9 mouse cellular contexts compared by ENCODE assay signal in genomic region chr16:94816391-94816790, GRCm38 (mm10).
DNase-seq lines count a peak whose midpoint lies in the region; ATAC-seq and TF ChIP-seq lines count a peak whose summit lies in the region.
"Had no signal": no experiment of that assay in that cellular context is flagged by ENCODE, and none has a peak within 500 bp of the region (broad histone marks: within the 10 kb centered on the region; RNA-seq: fewer than 3 reads in every experiment).

No protein-coding gene starts in this region.

- H3K27me3 ChIP-seq in forebrain, embryonic 10.5 days (ENCODE audit: poor library complexity, severe bottlenecking), result no peaks in the 10 kb centered on the region
- H3K27me3 ChIP-seq in forebrain, embryonic 12.5 days, result no peaks in the 10 kb centered on the region
- H3K27me3 ChIP-seq in kidney, postnatal 0 days (ENCODE audit: insufficient read depth, low read length), result no peaks in the 10 kb centered on the region
- no peaks in the 10 kb centered on the region for H3K27me3 ChIP-seq in intestine, embryonic 16.5 days (replicated peaks; ENCODE audit: control insufficient read depth, insufficient read depth, low read length)
- H3K27me3 ChIP-seq: midbrain, embryonic 12.5 days had no signal

- TF ChIP-seq CTCF in kidney, postnatal 0 days (IDR thresholded peaks at IDR 0.05; ENCODE audit: low read depth), result peak; percentile 75

- 35% methylated on average over 6 of the region's 6 CpGs for WGBS in forebrain, embryonic 10.5 days
- WGBS in forebrain, embryonic 12.5 days, result 34% methylated on average over 6 of the region's 6 CpGs
- WGBS in kidney, postnatal 0 days, result 21% methylated on average over 6 of the region's 6 CpGs
- 22% methylated on average over 6 of the region's 6 CpGs for WGBS in intestine, embryonic 16.5 days

- peaks cover 12% of the 10 kb centered on the region for H3K9me3 ChIP-seq in forebrain, embryonic 10.5 days
- H3K9me3 ChIP-seq in forebrain, embryonic 12.5 days, result peaks cover 16% of the 10 kb centered on the region
- H3K9me3 ChIP-seq in kidney, postnatal 0 days (replicated peaks; ENCODE audit: low read length), result peaks cover 7% of the 10 kb centered on the region
- peaks cover 19% of the 10 kb centered on the region for H3K9me3 ChIP-seq in intestine, embryonic 16.5 days (ENCODE audit: control insufficient read depth, low read length)

- no peak overlapping the region for H3K4me2 ChIP-seq in forebrain, embryonic 12.5 days
- no peak overlapping the region for H3K4me2 ChIP-seq in kidney, postnatal 0 days (ENCODE audit: low read length)
- H3K4me2 ChIP-seq in intestine, embryonic 16.5 days (ENCODE audit: low read depth, low read length), result no peak overlapping the region
- H3K4me2 ChIP-seq: midbrain, embryonic 12.5 days had no signal

- H3K9ac ChIP-seq in forebrain, embryonic 12.5 days, result no peak overlapping the region
- H3K9ac ChIP-seq in kidney, postnatal 0 days (ENCODE audit: low read depth, low read length), result no peak overlapping the region
- H3K9ac ChIP-seq in intestine, embryonic 16.5 days (ENCODE audit: low read depth, low read length), result no peak overlapping the region
- H3K9ac ChIP-seq: midbrain, embryonic 12.5 days had no signal

- peak; percentile 21 for DNase-seq in forebrain, embryonic 10.5 days (ENCODE audit: extremely low spot score, low spot score)
- DNase-seq in right cerebral cortex, postnatal 10 days (ENCODE audit: low spot score in 2 of 2), result peak; percentile 55 to 58
- DNase-seq in right cerebral cortex, postnatal 25 days, result no peak
- peak; percentile 53 for DNase-seq in embryo, embryonic 9.5 days (ENCODE audit: extremely low spot score)
- DNase-seq in kidney, postnatal 0 days (ENCODE audit: low spot score), result peak; percentile 74

- H3K27ac ChIP-seq in forebrain, embryonic 10.5 days, result no peak overlapping the region
- no peak overlapping the region for H3K27ac ChIP-seq in forebrain, embryonic 12.5 days
- H3K27ac ChIP-seq in kidney, postnatal 0 days, result no peak overlapping the region
- no peak overlapping the region for H3K27ac ChIP-seq in intestine, embryonic 16.5 days (ENCODE audit: low read length)
- H3K27ac ChIP-seq: midbrain, embryonic 12.5 days had no signal

- H3K4me1 ChIP-seq in forebrain, embryonic 10.5 days, result no peaks in the 10 kb centered on the region
- no peaks in the 10 kb centered on the region for H3K4me1 ChIP-seq in forebrain, embryonic 12.5 days
- no peaks in the 10 kb centered on the region for H3K4me1 ChIP-seq in kidney, postnatal 0 days (replicated peaks; ENCODE audit: insufficient read depth, low read length)
- H3K4me1 ChIP-seq in intestine, embryonic 16.5 days (ENCODE audit: control insufficient read depth, insufficient read depth, low read length), result no peaks in the 10 kb centered on the region
- H3K4me1 ChIP-seq: midbrain, embryonic 12.5 days had no signal

- no peak; the same call in 1 of the 2 replicates for ATAC-seq in forebrain, embryonic 12.5 days (ENCODE audit: low FRiP score)
- no peak for ATAC-seq in kidney, postnatal 0 days (replicated peaks; ENCODE audit: low FRiP score, low read depth)
- peak; percentile 91 for ATAC-seq in megakaryocyte-erythroid progenitor cell, adult 5-6 weeks (replicated peaks; ENCODE audit: low FRiP score, low TSS enrichment, poor library complexity, severe bottlenecking)
- ATAC-seq in intestine, embryonic 16.5 days, result no peak

- no peaks in the 10 kb centered on the region for H3K36me3 ChIP-seq in forebrain, embryonic 10.5 days (replicated peaks)
- no peaks in the 10 kb centered on the region for H3K36me3 ChIP-seq in forebrain, embryonic 12.5 days (replicated peaks)
- H3K36me3 ChIP-seq in kidney, postnatal 0 days (ENCODE audit: insufficient read depth, low read length), result no peaks in the 10 kb centered on the region
- H3K36me3 ChIP-seq in intestine, embryonic 16.5 days (ENCODE audit: control insufficient read depth, insufficient read depth, low read length), result no peaks in the 10 kb centered on the region
- H3K36me3 ChIP-seq: midbrain, embryonic 12.5 days had no signal

- H3K4me3 ChIP-seq in forebrain, embryonic 10.5 days, result no peak overlapping the region
- H3K4me3 ChIP-seq in forebrain, embryonic 12.5 days (replicated peaks), result no peak overlapping the region
- no peak overlapping the region for H3K4me3 ChIP-seq in kidney, postnatal 0 days (replicated peaks; ENCODE audit: low read depth, low read length)
- H3K4me3 ChIP-seq in intestine, embryonic 16.5 days (ENCODE audit: low read length), result no peak overlapping the region
- H3K4me3 ChIP-seq: midbrain, embryonic 12.5 days had no signal
